Mouse (Mus musculus): ENCODE measurements around the gene Foxred2.
A peak's percentile ranks its signal among the peaks of the same experiment; 100 is the strongest.

GRCm38 (mm10) chr15:77928673-77929331 is 27.7 kb downstream of the Foxred2 start, which contains the start of gene Txn2:
- peak; percentile 71 for TF ChIP-seq POLR2A (IDR thresholded peaks at IDR 0.05; ENCODE audit: control insufficient read depth, low read depth, low read length)
- no peak for TF ChIP-seq CTCF (IDR thresholded peaks at IDR 0.05; ENCODE audit: control insufficient read depth, insufficient read depth, insufficient replicate concordance, low read depth, low read length)

Data from testis, adult 2 months (tissue).